8 mouse cellular contexts compared by ENCODE assay signal in the genomic region with DNA sequence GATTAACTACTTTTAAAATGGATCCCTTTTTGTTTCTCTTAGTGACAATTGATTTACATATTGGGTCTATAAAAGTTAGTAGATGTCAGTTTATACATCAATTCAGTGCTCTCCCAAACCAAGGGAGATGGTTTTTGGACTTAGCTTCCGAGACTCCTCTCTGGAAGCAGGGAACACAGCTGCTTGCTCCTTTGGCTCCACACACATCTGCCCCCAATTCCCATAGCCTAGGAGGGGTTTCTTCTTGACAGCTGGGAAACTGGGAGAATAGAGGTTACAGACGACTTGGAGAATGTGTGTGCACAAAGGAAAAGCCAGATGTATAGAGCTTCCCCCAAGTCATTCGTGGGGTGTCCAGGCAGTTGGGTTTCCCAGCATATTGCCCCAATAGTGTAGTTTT. TPM values are rescaled to one million over a fixed set of nuclear protein-coding genes. Genes with fewer than 3 reads are reported as not detected.
A peak's percentile ranks its signal among the peaks of the same experiment; 100 is the strongest.
DNase-seq lines count a peak whose midpoint lies in the region; ATAC-seq and TF ChIP-seq lines count a peak whose summit lies in the region.

No protein-coding gene starts in this region.

- 49% methylated on average over 3 of the region's 3 CpGs for WGBS in heart, embryonic 16.5 days

- H3K9me3 ChIP-seq in ES-E14 (ENCODE audit: control insufficient read depth, insufficient read depth, low read depth, low read length): no peaks in the 10 kb centered on the region
- no peaks in the 10 kb centered on the region for H3K9me3 ChIP-seq in heart, embryonic 16.5 days (replicated peaks; ENCODE audit: control insufficient read depth, low read length)

- H3K4me2 ChIP-seq in heart, embryonic 16.5 days (ENCODE audit: low read depth, low read length): peak overlapping the region; percentile 97

- peaks cover 0 to 5% of the 10 kb centered on the region in 2 experiments; a peak in 1 of 4 replicates for H3K4me1 ChIP-seq in ES-E14 (ENCODE audit: control insufficient read depth in 2 of 2, insufficient read depth in 2 of 2, low read length in 2 of 2, poor library complexity in 1 of 2)
- H3K4me1 ChIP-seq in heart, embryonic 16.5 days (ENCODE audit: control insufficient read depth, insufficient read depth, low read length): peaks cover 7% of the 10 kb centered on the region

- H3K4me3 ChIP-seq in ES-E14 (ENCODE audit: insufficient read depth in 1 of 2, low read depth in 1 of 2, low read length in 2 of 2, poor library complexity in 1 of 2, severe bottlenecking in 1 of 2): peak overlapping the region; percentile 69 to 79; a peak in 3 of 4 replicates
- H3K4me3 ChIP-seq in heart, embryonic 16.5 days (ENCODE audit: low read length): peak overlapping the region; percentile 75

- ATAC-seq in heart, embryonic 16.5 days (replicated peaks; ENCODE audit: extremely low read depth, insufficient read depth, low FRiP score): no peak

- no peaks in the 10 kb centered on the region for H3K27me3 ChIP-seq in heart, embryonic 16.5 days (ENCODE audit: control insufficient read depth, insufficient read depth, low read length)

- H3K9ac ChIP-seq in ES-E14 (ENCODE audit: insufficient read depth, low read depth, low read length, poor library complexity, severe bottlenecking): no peak overlapping the region; the same call in 1 of the 2 replicates
- H3K9ac ChIP-seq in heart, embryonic 16.5 days (ENCODE audit: low read length): peak overlapping the region; percentile 81

- in situ Hi-C loops in ES-E14 (cut with MboI; ENCODE audit: low sequenced_read_pairs in 2 of 2, unreplicated experiment in 2 of 2): loop anchor here (10.0 to 25.0 kb wide), 2 partner anchors 303 to 331 kb away; partner anchors contain the start of gene Gpnmb (in 1 of the 2)

- no peaks in the 10 kb centered on the region for H3K36me3 ChIP-seq in ES-E14 (ENCODE audit: control insufficient read depth, insufficient read depth, low read length, poor library complexity, severe bottlenecking)
- no peaks in the 10 kb centered on the region for H3K36me3 ChIP-seq in heart, embryonic 16.5 days (ENCODE audit: control insufficient read depth, insufficient read depth)

- no peak overlapping the region for H3K27ac ChIP-seq in ES-E14 (ENCODE audit: insufficient read depth, low read depth, low read length, poor library complexity, severe bottlenecking)
- no peak overlapping the region; the same call in 1 of the 2 replicates for H3K27ac ChIP-seq in heart, embryonic 16.5 days (ENCODE audit: low read length)

- DNase-seq in embryo, embryonic 11 days: peak; percentile 28
- no peak for DNase-seq in embryo, embryonic 10.5 days (ENCODE audit: low spot score)
- DNase-seq in ES-E14 (ENCODE audit: low read depth, low spot score): no peak
- peak; percentile 22 for DNase-seq in mesoderm, embryonic 11.5 days (ENCODE audit: low read depth, low spot score)
- no peak for DNase-seq in left cerebral cortex, adult 18-20 months (ENCODE audit: low spot score in 2 of 2)
- no peak for DNase-seq in cerebellum, postnatal 14 days
- DNase-seq in kidney, postnatal 25 days: no peak

TF ChIP-seq in ES-E14, 5 proteins besides CTCF, POLR2A, EP300 and RAD21:
- TF ChIP-seq ZC3H11A (IDR thresholded peaks at IDR 0.05; ENCODE audit: borderline replicate concordance, low read depth, low read length): no peak
- TF ChIP-seq HCFC1 (IDR thresholded peaks at IDR 0.05; ENCODE audit: borderline replicate concordance, insufficient read depth, low read length): no peak
- no peak for TF ChIP-seq ZNF384 (IDR thresholded peaks at IDR 0.05; ENCODE audit: low read depth, low read length)
- TF ChIP-seq CHD2 (IDR thresholded peaks at IDR 0.05; ENCODE audit: low read depth, low read length): no peak
- TF ChIP-seq MAFK (IDR thresholded peaks at IDR 0.05; ENCODE audit: insufficient read depth, low read depth, low read length): no peak

RNA-seq across cellular contexts. Expression of gene Fam221a, which starts 0.7 kb away (rescaled TPM):
- 3.8 and 4.9 TPM in 2 replicates for total RNA-seq in ES-E14 (2012; rRNA removed)
- 3.9 and 5.4 TPM in 2 replicates for polyA plus RNA-seq in heart, embryonic 16.5 days (2015; fragmentation: Nextera tagmentation; extraction: Ambion mirVana)
- 1 to 10 TPM; 1.2 to 1.3 TPM for total RNA-seq in left cerebral cortex, adult 18-20 months (2021)

RNA-seq across cellular contexts. Expression of gene Stk31, which starts 27.2 kb away (rescaled TPM):
- 3.9 and 10.5 TPM in 2 replicates for total RNA-seq in ES-E14 (2012; rRNA removed)
- 0.04 and 0.05 TPM in 2 replicates for polyA plus RNA-seq in heart, embryonic 16.5 days (2015; fragmentation: Nextera tagmentation; extraction: Ambion mirVana)
- total RNA-seq in left cerebral cortex, adult 18-20 months (2021): 1 to 10 TPM; 1.4 to 1.6 TPM

RNA-seq across cellular contexts. Expression of gene Ccdc126, which starts 49.1 kb away (rescaled TPM):
- 8.4 and 8.7 TPM in 2 replicates for total RNA-seq in ES-E14 (2012; rRNA removed)
- 7.5 and 9.9 TPM in 2 replicates for polyA plus RNA-seq in heart, embryonic 16.5 days (2015; fragmentation: Nextera tagmentation; extraction: Ambion mirVana)
- 10 to 100 TPM in 1 of 2 experiments, 1 to 10 TPM in 1; 9.3 to 10.5 TPM for total RNA-seq in left cerebral cortex, adult 18-20 months (2021)

Comparison
In these comparisons a context has a peak if more than half of its experiments do, and no peak if none do; other contexts are left out.
1. DNase-seq: peak in embryo, embryonic 11 days (single experiment) and mesoderm, embryonic 11.5 days (single experiment); none in embryo, embryonic 10.5 days (single experiment), ES-E14 (single experiment), left cerebral cortex, adult 18-20 months (0 of 2), cerebellum, postnatal 14 days (0 of 2) and kidney, postnatal 25 days (0 of 2).